Mouse (Mus musculus) MEL (cell line): ENCODE data around the gene S100b. TPM values are rescaled to one million over a fixed set of nuclear protein-coding genes. Genes with fewer than 3 reads are reported as not detected.

Experiments
- DNase-seq: peaks from one replicate; pipeline ENCODE4 v3.0.0; 2011; ENCODE audit warnings: low read depth, low spot score
- H3K27ac ChIP-seq: 2 replicates; pipeline ENCODE4 v1.5.1; 2012; ENCODE audit warnings: low read depth, mild to moderate bottlenecking, control low read depth, low read length, moderate library complexity; ENCODE audit not compliant: control insufficient read depth
- H3K27me3 ChIP-seq, 2 experiments: fragments of 150-350 bp in 1 of 2; sonication (generic) in 1 of 2; 2 replicates each; pipeline ENCODE4 v1.6.1; 2012; ENCODE audit warnings: low read length in 2 of 2, mild to moderate bottlenecking in 2 of 2, improper control_type of control experiment in 1 of 2, moderate library complexity in 1 of 2; ENCODE audit not compliant: insufficient read depth in 2 of 2, control insufficient read depth in 1 of 2
- H3K36me3 ChIP-seq, 2 experiments: 2 replicates each; pipeline ENCODE4 v1.6.1; 2012 to 2014; ENCODE audit warnings: low read length in 2 of 2, improper control_type of control experiment in 1 of 2, inconsistent platforms in 1 of 2, mild to moderate bottlenecking in 1 of 2; ENCODE audit not compliant: insufficient read depth in 2 of 2, control insufficient read depth in 1 of 2
- H3K4me1 ChIP-seq, 2 experiments: fragments of 150-350 bp in 1 of 2; sonication (generic) in 1 of 2; 2 replicates each; pipeline ENCODE4 v1.6.1; 2012; ENCODE audit warnings: low read length in 2 of 2, improper control_type of control experiment in 1 of 2, mild to moderate bottlenecking in 1 of 2; ENCODE audit not compliant: insufficient read depth in 2 of 2, control insufficient read depth in 1 of 2
- H3K4me3 ChIP-seq, 2 experiments: fragments of 150-350 bp in 1 of 2; sonication (generic) in 1 of 2; 2 replicates each; pipeline ENCODE4 v1.5.1; 2012; ENCODE audit warnings: low read depth in 2 of 2, low read length in 2 of 2, mild to moderate bottlenecking in 2 of 2, moderate library complexity in 2 of 2, control low read depth in 1 of 2, improper control_type of control experiment in 1 of 2; ENCODE audit not compliant: control insufficient read depth in 1 of 2, insufficient read depth in 1 of 2
- H3K79me2 ChIP-seq: 2 replicates; pipeline ENCODE4 v1.6.1; 2012; ENCODE audit warnings: mild to moderate bottlenecking, low read length, moderate library complexity; ENCODE audit not compliant: control insufficient read depth, poor library complexity, insufficient read depth
- H3K9ac ChIP-seq: 2 replicates; pipeline ENCODE4 v1.6.1; 2012; ENCODE audit warnings: low read depth, mild to moderate bottlenecking, control low read depth, low read length, moderate library complexity; ENCODE audit not compliant: control insufficient read depth, poor library complexity, severe bottlenecking
- H3K9me3 ChIP-seq: fragments of 150-350 bp; sonication (generic); replicated peaks from 2 replicates; pipeline ENCODE4 v1.6.1; 2012; ENCODE audit warnings: mild to moderate bottlenecking, low read length, improper control_type of control experiment, moderate library complexity; ENCODE audit not compliant: insufficient read depth
- CHD2 ChIP-seq: IDR thresholded peaks from 2 replicates; pipeline ENCODE4 v1.6.1; 2011; ENCODE audit warnings: low read length, improper control_type of control experiment
- EP300 ChIP-seq, 2 experiments: IDR thresholded peaks; 2 replicates each; pipeline ENCODE4 v1.6.1; 2011; ENCODE audit warnings: improper control_type of control experiment in 2 of 2, low read length in 2 of 2, low read depth in 1 of 2, mild to moderate bottlenecking in 1 of 2
- ETS1 ChIP-seq: IDR thresholded peaks from 2 replicates; pipeline ENCODE4 v1.6.1; 2012; ENCODE audit warnings: low read depth, mild to moderate bottlenecking, inconsistent platforms, low read length, improper control_type of control experiment, moderate library complexity
- GATA1 ChIP-seq: IDR thresholded peaks from 2 replicates; pipeline ENCODE4 v1.6.1; 2011; ENCODE audit warnings: low read depth, low read length, improper control_type of control experiment
- HCFC1 ChIP-seq: IDR thresholded peaks from 2 replicates; pipeline ENCODE4 v1.6.1; 2012; ENCODE audit warnings: low read depth, mild to moderate bottlenecking, inconsistent platforms, low read length, improper control_type of control experiment, moderate library complexity
- JUND ChIP-seq: IDR thresholded peaks from 2 replicates; pipeline ENCODE4 v1.6.1; 2011; ENCODE audit warnings: low read depth, mild to moderate bottlenecking, improper control_type of control experiment, low read length
- KAT2A ChIP-seq: conservative IDR thresholded peaks from 2 replicates; pipeline ENCODE4 v1.6.1; 2012; ENCODE audit warnings: low read depth, low read length, improper control_type of control experiment, inconsistent platforms
- MAFK ChIP-seq: IDR thresholded peaks from 2 replicates; pipeline ENCODE4 v1.6.1; 2011; ENCODE audit warnings: low read depth, mild to moderate bottlenecking, low read length, improper control_type of control experiment, borderline replicate concordance
- MYB ChIP-seq: IDR thresholded peaks from 2 replicates; pipeline ENCODE4 v1.6.1; 2011; ENCODE audit warnings: mild to moderate bottlenecking, low read depth, low read length, improper control_type of control experiment
- MYC ChIP-seq: IDR thresholded peaks from 2 replicates; pipeline ENCODE4 v1.6.1; 2011; ENCODE audit warnings: low read depth, mild to moderate bottlenecking, low read length, improper control_type of control experiment, moderate library complexity
- NELFE ChIP-seq: IDR thresholded peaks from 2 replicates; pipeline ENCODE4 v1.6.1; 2011; ENCODE audit warnings: low read depth, low read length, improper control_type of control experiment
- NRF1 ChIP-seq: IDR thresholded peaks from 2 replicates; pipeline ENCODE4 v1.6.1; 2014; ENCODE audit warnings: low read depth, mild to moderate bottlenecking, inconsistent platforms, low read length, improper control_type of control experiment, moderate library complexity; ENCODE audit not compliant: poor library complexity, insufficient read depth, severe bottlenecking
- POLR2A ChIP-seq, 2 experiments: IDR thresholded peaks; 2 replicates each; pipeline ENCODE4 v1.6.1; 2011 to 2012; ENCODE audit warnings: low read length in 2 of 2, mild to moderate bottlenecking in 2 of 2, control low read depth in 1 of 2, improper control_type of control experiment in 1 of 2, low read depth in 1 of 2, moderate library complexity in 1 of 2; ENCODE audit not compliant: control insufficient read depth in 1 of 2, insufficient read depth in 1 of 2, poor library complexity in 1 of 2
- POLR2AphosphoS2 ChIP-seq: IDR thresholded peaks from 2 replicates; pipeline ENCODE4 v1.6.1; 2011; ENCODE audit warnings: low read length, improper control_type of control experiment
- POLR2AphosphoS5 ChIP-seq: IDR thresholded peaks from 2 replicates; pipeline ENCODE4 v1.6.1; 2012; ENCODE audit warnings: low read depth, borderline replicate concordance, mild to moderate bottlenecking, inconsistent platforms, low read length, moderate library complexity, mixed read lengths
- SMC3 ChIP-seq: IDR thresholded peaks from 2 replicates; pipeline ENCODE4 v1.6.1; 2011; ENCODE audit warnings: low read depth, low read length, improper control_type of control experiment
- TAL1 ChIP-seq: IDR thresholded peaks from 2 replicates; pipeline ENCODE4 v1.6.1; 2012; ENCODE audit warnings: mild to moderate bottlenecking, inconsistent platforms, low read length, moderate library complexity, mixed read lengths
- TBP ChIP-seq: IDR thresholded peaks from 2 replicates; pipeline ENCODE4 v1.8.0; 2011; ENCODE audit warnings: low read depth, low read length, improper control_type of control experiment
- TCF12 ChIP-seq: IDR thresholded peaks from 2 replicates; pipeline ENCODE4 v1.6.1; 2014; ENCODE audit warnings: low read depth, mild to moderate bottlenecking, inconsistent platforms, low read length, improper control_type of control experiment, moderate library complexity
- UBTF ChIP-seq: IDR thresholded peaks from 2 replicates; pipeline ENCODE4 v1.6.1; 2012; ENCODE audit warnings: low read depth, mild to moderate bottlenecking, inconsistent platforms, low read length, improper control_type of control experiment, moderate library complexity, borderline replicate concordance; ENCODE audit not compliant: insufficient read depth
- USF2 ChIP-seq, 2 experiments: IDR thresholded peaks; 2 replicates each; pipeline ENCODE4 v1.6.1; 2011 to 2012; ENCODE audit warnings: improper control_type of control experiment in 2 of 2, low read length in 2 of 2, borderline replicate concordance in 1 of 2, inconsistent platforms in 1 of 2, low read depth in 1 of 2, mild to moderate bottlenecking in 1 of 2; ENCODE audit not compliant: insufficient read depth in 1 of 2
- ZC3H11A ChIP-seq: IDR thresholded peaks from 2 replicates; pipeline ENCODE4 v1.6.1; 2012; ENCODE audit warnings: low read depth, mild to moderate bottlenecking, inconsistent platforms, low read length, improper control_type of control experiment
- ZMIZ1 ChIP-seq: IDR thresholded peaks from 2 replicates; pipeline ENCODE4 v1.6.1; 2012; ENCODE audit warnings: low read depth, mild to moderate bottlenecking, inconsistent platforms, low read length, improper control_type of control experiment, moderate library complexity
- polyA plus RNA-seq, 2 experiments: library from polyadenylated mRNA; stranded (reverse) in 1 of 2; unstranded in 1 of 2; fragments of >175 nt in 1 of 2; fragments of >200 nt in 1 of 2; gene quantifications; 2 replicates each; pipeline versions ENCODE4 v1.2.1 to v1.2.4; 2012; ENCODE audit warnings: low replicate concordance in 2 of 2, low read depth in 1 of 2; ENCODE audit not compliant: insufficient read length in 2 of 2, insufficient read depth in 1 of 2, missing spikeins in 1 of 2
- total RNA-seq: library from RNA; depleted of rRNA; stranded (reverse); fragments of 300-350 nt; gene quantifications from 2 replicates; pipeline ENCODE4 v1.2.3, GENCODE M21; 2012; rRNA removed

Gene S100b
- not detected in 2 replicates for total RNA-seq
- not detected for polyA plus RNA-seq

- TF ChIP-seq POLR2AphosphoS2 (no peak), UBTF (no peak), CHD2 (no peak), ZC3H11A (no peak), JUND (no peak), MAFK (no peak), POLR2AphosphoS5 (no peak), KAT2A (no peak), GATA1 (no peak), TAL1 (no peak), TCF12 (no peak), TBP (no peak), POLR2A (IDR thresholded peaks at IDR 0.05; ENCODE audit: control insufficient read depth in 1 of 2, insufficient read depth in 1 of 2, low read depth in 1 of 2, low read length in 2 of 2, poor library complexity in 1 of 2) (no peak)
- Histone ChIP-seq H3K27me3 (0 out of 4 replicates have a peak, but pooled peaks cover 0 to 1% of the 10 kb centered on the region in 2 experiments), H3K9ac (no peak within 1 kb of the TSS), H3K4me3 (no peak within 1 kb of the TSS), H3K4me1 (no peaks in the 10 kb centered on the region), H3K27ac (no peak within 1 kb of the TSS), H3K79me2 (no peaks in the 10 kb centered on the region), H3K36me3 (no peaks in the 10 kb centered on the region), H3K9me3 (no peaks in the 10 kb centered on the region)
- DNase-seq: no peak
These were observed at the start of gene S100b for GRCm38 (mm10) chr10:76253536-76253935. S100b (plus strand) TSS chr10:76253853.

GRCm38 (mm10) chr10:76207262-76207796 lies 46.3 kb upstream of the S100b start:
- no peak overlapping the region for H3K4me3 ChIP-seq

More at GRCm38 (mm10) chr10:76207262-76207796, 46.3 kb upstream of the S100b start:
- DNase-seq: no peak
- Histone ChIP-seq H3K9ac (no peak overlapping the region), H3K27me3 (no peaks in the 10 kb centered on the region), H3K27ac (no peak overlapping the region), H3K36me3 (no peaks in the 10 kb centered on the region), H3K9me3 (no peaks in the 10 kb centered on the region), H3K79me2 (no peaks in the 10 kb centered on the region), H3K4me1 (no peaks in the 10 kb centered on the region)
- TF ChIP-seq MYB (no peak), SMC3 (no peak), ZMIZ1 (no peak), MAFK (no peak), UBTF (no peak), USF2 (IDR thresholded peaks at IDR 0.05; ENCODE audit: borderline replicate concordance in 1 of 2, insufficient read depth in 1 of 2, low read depth in 1 of 2, low read length in 2 of 2) (no peak), POLR2AphosphoS5 (no peak), EP300 (IDR thresholded peaks at IDR 0.05; ENCODE audit: low read depth in 1 of 2, low read length in 2 of 2) (no peak), NELFE (no peak), POLR2AphosphoS2 (no peak), HCFC1 (no peak), TCF12 (no peak), MYC (no peak), NRF1 (no peak), ZC3H11A (no peak), ETS1 (no peak)
